Mouse (Mus musculus) embryonic facial prominence, embryonic 10.5 days (tissue): ENCODE results near the gene Prkn. TPM values are rescaled to one million over a fixed set of nuclear protein-coding genes. Genes with fewer than 3 reads are reported as not detected.

Experiments
- DNase-seq: peaks from one replicate; pipeline ENCODE4 v3.0.0-alpha.2; 2017; ENCODE audit warnings: low spot score
- H3K27ac ChIP-seq: fragments of 300-500 bp; sonication (generic); replicated peaks from 2 replicates; pipeline ENCODE4 v1.5.1; 2016; ENCODE audit warnings: mild to moderate bottlenecking
- H3K27me3 ChIP-seq: fragments of 300-500 bp; sonication (generic); replicated peaks from 2 replicates; pipeline ENCODE4 v1.6.1; 2016; ENCODE audit warnings: low read depth, mild to moderate bottlenecking; ENCODE audit not compliant: poor library complexity, severe bottlenecking
- H3K36me3 ChIP-seq: fragments of 300-500 bp; sonication (generic); replicated peaks from 2 replicates; pipeline ENCODE4 v1.6.1; 2016; ENCODE audit warnings: mild to moderate bottlenecking, moderate library complexity
- H3K4me1 ChIP-seq: fragments of 300-500 bp; sonication (generic); 2 replicates; pipeline ENCODE4 v1.6.1; 2016
- H3K4me3 ChIP-seq: fragments of 300-500 bp; sonication (generic); 2 replicates; pipeline ENCODE4 v1.5.1; 2016; ENCODE audit warnings: mild to moderate bottlenecking, moderate library complexity
- H3K9me3 ChIP-seq: fragments of 300-500 bp; sonication (generic); 2 replicates; pipeline ENCODE4 v1.6.1; 2016; ENCODE audit warnings: mild to moderate bottlenecking
- WGBS: fragments of 180-500 bp; shearing (Covaris S2); methylation state at CpG from one replicate; pipeline ENCODE4 v1.1.7; 2016; 5-methylcytosine and 5-hydroxymethylcytosine counted together
- polyA plus RNA-seq: library from polyadenylated mRNA; unstranded; fragments of >200 nt; fragmentation: Nextera tagmentation; extraction: Ambion mirVana; gene quantifications from 2 replicates; pipeline ENCODE4 v1.2.1, GENCODE M21; 2016

Prkn gene
- polyA plus RNA-seq, 1 experiment from 2014 or later, result 1.1 TPM

- Histone ChIP-seq H3K27ac (no peak overlapping the region), H3K27me3 (no peaks in the 10 kb centered on the region), H3K4me3 (no peak overlapping the region), H3K4me1 (peaks cover 23% of the 10 kb centered on the region), H3K36me3 (no peaks in the 10 kb centered on the region), H3K9me3 (no peaks in the 10 kb centered on the region)
- WGBS, result 83% methylated on average over 2 of the region's 2 CpGs
- DNase-seq, result no peak
Measured at GRCm38 (mm10) chr17:11468624-11469023, 628.4 kb downstream of the Prkn start.

DNA sequence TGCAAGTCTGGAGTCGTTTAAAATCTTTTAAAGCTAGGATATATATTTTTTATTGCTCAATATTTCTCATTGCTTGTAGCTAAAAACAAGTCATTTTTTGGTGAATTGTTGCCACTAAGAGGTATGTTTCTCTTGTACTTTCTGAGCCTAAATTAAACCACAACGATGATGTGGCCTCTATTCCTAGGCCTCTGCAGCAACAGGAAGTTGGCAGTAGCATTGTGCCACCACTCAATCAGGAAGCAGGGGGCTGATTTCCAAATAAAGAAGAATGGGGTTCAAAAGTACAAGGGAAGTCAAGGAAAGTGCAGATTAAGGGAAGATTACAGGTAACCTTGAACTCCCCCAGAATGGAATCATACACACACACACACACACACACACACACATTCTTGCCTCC lies 642.8 kb downstream of the Prkn start:
- no peak for DNase-seq
- H3K27me3 ChIP-seq, result no peaks in the 10 kb centered on the region
- no peaks in the 10 kb centered on the region for H3K4me1 ChIP-seq
- H3K36me3 ChIP-seq, result no peaks in the 10 kb centered on the region
- H3K9me3 ChIP-seq, result no peaks in the 10 kb centered on the region
- 81% methylated on average over 2 of the region's 2 CpGs for WGBS
- no peak overlapping the region for H3K27ac ChIP-seq
- no peak overlapping the region for H3K4me3 ChIP-seq

- Histone ChIP-seq H3K4me1 (no peaks in the 10 kb centered on the region), H3K27me3 (no peaks in the 10 kb centered on the region), H3K36me3 (no peaks in the 10 kb centered on the region), H3K9me3 (peaks cover 4% of the 10 kb centered on the region; the same call in 1 of the 2 replicates), H3K27ac (no peak overlapping the region), H3K4me3 (no peak overlapping the region)
- no peak for DNase-seq
- WGBS, result 85% methylated on average over 4 of the region's 4 CpGs
Measured at GRCm38 (mm10) chr17:11490051-11490450, 649.9 kb downstream of the Prkn start.

DNA sequence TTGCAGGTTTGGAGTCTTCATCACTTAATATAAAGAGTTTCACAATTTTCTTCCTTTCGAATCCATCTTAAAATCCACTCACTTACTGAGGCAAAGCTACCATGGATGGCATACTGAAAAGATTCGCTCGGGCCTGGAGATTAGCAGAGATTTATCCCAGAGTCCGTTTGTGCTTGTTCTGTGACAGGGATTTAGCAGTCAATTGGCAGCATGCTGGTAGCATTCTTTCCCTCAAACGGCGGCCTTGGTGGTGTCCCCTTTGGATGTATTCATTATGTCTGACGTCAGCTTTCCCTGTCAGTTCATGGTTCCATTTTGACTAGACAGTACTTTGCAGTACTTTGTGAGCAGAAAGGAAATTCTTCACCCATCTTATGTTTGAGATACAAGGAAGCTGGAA lies 662.4 kb downstream of the Prkn start:
- WGBS, result 78% methylated on average over 7 of the region's 7 CpGs
- DNase-seq, result no peak
- no peaks in the 10 kb centered on the region for H3K4me1 ChIP-seq
- no peaks in the 10 kb centered on the region for H3K27me3 ChIP-seq
- H3K9me3 ChIP-seq, result no peaks in the 10 kb centered on the region
- H3K36me3 ChIP-seq, result no peaks in the 10 kb centered on the region
- no peak overlapping the region for H3K4me3 ChIP-seq
- H3K27ac ChIP-seq, result no peak overlapping the region

GRCm38 (mm10) chr17:11504496-11504895 lies 664.3 kb downstream of the Prkn start:
- H3K36me3 ChIP-seq, result no peaks in the 10 kb centered on the region
- H3K27me3 ChIP-seq, result no peaks in the 10 kb centered on the region
- WGBS, result 93% methylated on average over 3 of the region's 3 CpGs
- no peak overlapping the region for H3K4me3 ChIP-seq
- H3K9me3 ChIP-seq, result no peaks in the 10 kb centered on the region
- no peak for DNase-seq
- H3K27ac ChIP-seq, result no peak overlapping the region
- peaks cover 2% of the 10 kb centered on the region; the same call in 1 of the 2 replicates for H3K4me1 ChIP-seq

GRCm38 (mm10) chr17:11507082-11507481 lies 666.9 kb downstream of the Prkn start:
- 89% methylated on average over 3 of the region's 3 CpGs for WGBS
- H3K36me3 ChIP-seq, result no peaks in the 10 kb centered on the region
- no peak overlapping the region for H3K4me3 ChIP-seq
- H3K9me3 ChIP-seq, result no peaks in the 10 kb centered on the region
- no peaks in the 10 kb centered on the region for H3K27me3 ChIP-seq
- no peak overlapping the region for H3K27ac ChIP-seq
- H3K4me1 ChIP-seq, result peaks cover 4% of the 10 kb centered on the region; the same call in 1 of the 2 replicates
- no peak for DNase-seq

- Histone ChIP-seq H3K27ac (no peak overlapping the region), H3K36me3 (no peaks in the 10 kb centered on the region), H3K4me1 (peaks cover 15% of the 10 kb centered on the region), H3K27me3 (no peaks in the 10 kb centered on the region), H3K4me3 (no peak overlapping the region), H3K9me3 (no peaks in the 10 kb centered on the region)
- DNase-seq, result no peak
- WGBS, result 78% methylated on average over 7 of the region's 7 CpGs
Measured at GRCm38 (mm10) chr17:11510081-11510480, 669.9 kb downstream of the Prkn start.

DNA sequence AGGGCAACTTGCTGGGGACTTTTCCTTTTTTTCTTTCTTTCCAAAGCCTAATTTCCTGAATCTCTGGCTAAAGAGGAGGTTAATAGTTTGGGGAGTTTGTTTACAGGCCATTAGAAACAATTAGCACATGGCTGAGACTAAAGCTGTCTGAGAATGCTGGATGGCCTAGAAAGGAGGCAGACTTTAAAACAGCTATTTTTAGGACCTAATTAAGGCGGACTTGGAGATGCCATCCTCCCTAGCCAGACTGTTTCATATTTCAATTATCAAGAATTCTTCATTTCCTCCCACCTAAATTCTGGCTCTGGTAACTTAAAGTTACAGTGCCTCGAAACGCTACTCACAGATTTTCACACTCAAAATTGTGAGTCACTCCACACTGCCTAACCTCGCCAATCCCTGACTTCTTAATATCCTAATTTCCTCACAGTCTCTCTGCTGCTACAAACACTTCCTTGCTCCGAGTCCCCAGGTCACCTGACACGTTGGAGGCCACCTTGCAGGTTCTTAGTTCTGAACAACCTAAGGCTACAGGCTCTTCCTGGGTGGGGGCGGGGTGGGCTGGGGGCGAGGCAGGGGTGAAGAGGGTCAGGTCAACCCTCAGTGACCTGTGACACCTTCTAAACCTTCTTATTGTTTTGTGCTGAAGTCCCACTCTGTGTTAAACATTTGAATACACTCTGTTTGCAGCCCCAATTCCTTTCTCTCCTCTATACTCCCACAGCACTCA lies 674.0 kb downstream of the Prkn start:
- WGBS, result 27% methylated on average over 8 of the region's 8 CpGs
- no peaks in the 10 kb centered on the region for H3K27me3 ChIP-seq
- no peak overlapping the region for H3K4me3 ChIP-seq
- H3K4me1 ChIP-seq, result peaks cover 15% of the 10 kb centered on the region
- no peaks in the 10 kb centered on the region for H3K9me3 ChIP-seq
- DNase-seq, result no peak
- H3K36me3 ChIP-seq, result no peaks in the 10 kb centered on the region
- no peak overlapping the region for H3K27ac ChIP-seq

GRCm38 (mm10) chr17:11515619-11516018 lies 675.4 kb downstream of the Prkn start:
- DNase-seq, result no peak
- Histone ChIP-seq H3K27me3 (no peaks in the 10 kb centered on the region), H3K4me3 (no peak overlapping the region), H3K9me3 (no peaks in the 10 kb centered on the region), H3K4me1 (peaks cover 11% of the 10 kb centered on the region), H3K36me3 (no peaks in the 10 kb centered on the region), H3K27ac (no peak overlapping the region)
- 90% methylated on average over 4 of the region's 4 CpGs for WGBS

DNA sequence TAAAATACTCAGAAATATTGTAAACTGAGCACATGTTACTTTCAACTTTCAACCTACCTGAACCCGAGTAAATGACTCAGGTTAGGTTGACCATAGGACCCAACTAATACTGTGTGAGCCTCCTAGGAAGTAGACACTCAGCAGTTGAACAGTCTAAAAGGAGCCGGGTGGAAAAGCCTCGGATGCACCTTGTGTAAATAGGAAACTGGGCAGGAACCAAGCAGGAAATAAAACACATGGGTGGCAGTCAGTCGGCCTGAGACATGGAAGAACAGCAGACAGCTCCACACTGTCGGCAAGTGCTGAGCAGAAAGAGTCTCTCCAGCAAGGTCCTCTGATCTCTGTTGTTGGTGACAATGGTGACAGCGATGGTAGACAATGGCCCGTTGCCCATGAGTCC lies 676.0 kb downstream of the Prkn start:
- Histone ChIP-seq H3K4me1 (peaks cover 11% of the 10 kb centered on the region), H3K36me3 (no peaks in the 10 kb centered on the region), H3K27ac (no peak overlapping the region), H3K27me3 (no peaks in the 10 kb centered on the region), H3K9me3 (no peaks in the 10 kb centered on the region), H3K4me3 (no peak overlapping the region)
- 83% methylated on average over 7 of the region's 7 CpGs for WGBS
- no peak for DNase-seq

DNA sequence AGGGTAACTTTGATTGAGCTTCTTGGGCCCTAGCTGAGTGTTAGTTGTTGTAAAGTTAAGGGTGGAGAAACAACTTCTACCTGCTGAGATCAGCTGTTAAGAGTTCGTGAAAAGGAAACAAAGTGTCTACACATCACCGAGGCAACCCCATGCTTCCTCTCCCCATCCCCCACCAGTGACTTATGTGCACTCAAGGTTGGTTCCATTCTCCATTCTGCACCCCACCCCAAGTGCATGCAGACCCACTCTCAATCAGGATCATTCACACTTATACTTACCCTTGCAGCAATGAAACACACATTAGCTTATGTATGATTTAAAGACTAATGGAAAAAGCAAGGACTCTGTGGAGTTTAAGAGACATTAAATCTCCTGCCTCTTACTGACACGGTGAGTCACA lies 691.9 kb downstream of the Prkn start:
- H3K4me3 ChIP-seq, result no peak overlapping the region
- no peak overlapping the region for H3K27ac ChIP-seq
- H3K9me3 ChIP-seq, result no peaks in the 10 kb centered on the region
- no peaks in the 10 kb centered on the region for H3K36me3 ChIP-seq
- WGBS, result 40% methylated on average over 3 of the region's 3 CpGs
- H3K4me1 ChIP-seq, result peaks cover 5% of the 10 kb centered on the region
- H3K27me3 ChIP-seq, result no peaks in the 10 kb centered on the region
- no peak for DNase-seq

GRCm38 (mm10) chr17:11532748-11533147 lies 692.6 kb downstream of the Prkn start:
- Histone ChIP-seq H3K27ac (no peak overlapping the region), H3K27me3 (no peaks in the 10 kb centered on the region), H3K4me3 (no peak overlapping the region), H3K9me3 (no peaks in the 10 kb centered on the region), H3K4me1 (peaks cover 5% of the 10 kb centered on the region), H3K36me3 (no peaks in the 10 kb centered on the region)
- 32% methylated on average over 2 of the region's 2 CpGs for WGBS
- no peak for DNase-seq

- H3K27ac ChIP-seq, result no peak overlapping the region
- no peak for DNase-seq
- 47% methylated on average over 1 of the region's 1 CpGs for WGBS
Measured at GRCm38 (mm10) chr17:11533835-11534234, 693.7 kb downstream of the Prkn start.

More at GRCm38 (mm10) chr17:11533835-11534234, 693.7 kb downstream of the Prkn start:
- Histone ChIP-seq H3K36me3 (no peaks in the 10 kb centered on the region), H3K9me3 (no peaks in the 10 kb centered on the region), H3K4me1 (peaks cover 5% of the 10 kb centered on the region), H3K27me3 (no peaks in the 10 kb centered on the region), H3K4me3 (no peak overlapping the region)
